Mouse (Mus musculus) limb, embryonic 12.5 days (tissue): Measurements from ENCODE around the gene Actr3b. TPM values are rescaled to one million over a fixed set of nuclear protein-coding genes. Genes with fewer than 3 reads are reported as not detected.

ENCODE experiments used
- ATAC-seq: fragments of 200-750 bp; cut with Nextera tagmentation; 2 replicates; pipeline ENCODE4 v1.8.0; 2017; ENCODE audit warnings: low read depth, moderate TSS enrichment; ENCODE audit not compliant: insufficient number of reproducible peaks, insufficient read depth, low FRiP score, low TSS enrichment
- H3K27ac ChIP-seq: fragments of 300-500 bp; sonication (generic); 2 replicates; pipeline ENCODE4 v1.5.1; 2016; ENCODE audit warnings: mild to moderate bottlenecking, moderate library complexity
- H3K27me3 ChIP-seq: fragments of 300-500 bp; sonication (generic); 2 replicates; pipeline ENCODE4 v1.6.1; 2016; ENCODE audit warnings: mild to moderate bottlenecking, moderate library complexity
- H3K36me3 ChIP-seq: fragments of 300-500 bp; sonication (generic); 2 replicates; pipeline ENCODE4 v1.6.1; 2016; ENCODE audit warnings: mild to moderate bottlenecking, moderate library complexity
- H3K4me1 ChIP-seq: fragments of 300-500 bp; sonication (generic); replicated peaks from 2 replicates; pipeline ENCODE4 v1.6.1; 2016
- H3K4me2 ChIP-seq: fragments of 300-500 bp; sonication (generic); 2 replicates; pipeline ENCODE4 v1.6.1; 2016; ENCODE audit warnings: mild to moderate bottlenecking, moderate library complexity
- H3K4me3 ChIP-seq: fragments of 300-500 bp; sonication (generic); replicated peaks from 2 replicates; pipeline ENCODE4 v1.5.1; 2016; ENCODE audit warnings: mild to moderate bottlenecking
- H3K9ac ChIP-seq: fragments of 300-500 bp; sonication (generic); replicated peaks from 2 replicates; pipeline ENCODE4 v1.6.1; 2016; ENCODE audit warnings: mild to moderate bottlenecking, moderate library complexity
- H3K9me3 ChIP-seq: fragments of 300-500 bp; sonication (generic); 2 replicates; pipeline ENCODE4 v1.6.1; 2016; ENCODE audit warnings: mild to moderate bottlenecking, moderate library complexity
- WGBS: fragments of 180-500 bp; shearing (Covaris S2); methylation state at CpG from one replicate; pipeline ENCODE4 v1.1.7; 2016; 5-methylcytosine and 5-hydroxymethylcytosine counted together
- polyA plus RNA-seq: library from polyadenylated mRNA; unstranded; fragments of >200 nt; fragmentation: Nextera tagmentation; extraction: Ambion mirVana; gene quantifications from 2 replicates; pipeline ENCODE4 v1.2.1, GENCODE M21; 2016

Gene Actr3b
- polyA plus RNA-seq, 1 experiment from 2014 or later = 3.6 TPM

DNA sequence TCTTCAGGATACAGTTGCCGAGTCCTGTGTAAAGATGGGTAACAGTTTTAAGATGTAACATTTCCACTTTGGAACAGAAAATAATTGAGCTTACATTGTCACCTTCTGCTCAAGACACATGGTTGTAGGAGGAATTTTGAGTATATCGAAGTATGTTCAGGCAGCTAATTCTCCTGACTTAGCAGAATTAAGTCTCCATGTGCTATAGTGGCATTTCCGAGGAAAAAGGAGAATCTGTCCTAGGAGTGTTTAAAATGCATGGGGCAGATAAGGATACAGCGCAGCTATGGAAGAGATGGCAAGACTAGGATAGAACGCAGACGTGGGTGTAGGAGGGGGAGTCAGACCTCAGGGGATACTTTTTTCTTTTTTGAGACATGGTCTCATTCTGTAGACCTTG lies 31.8 kb downstream of the Actr3b start:
- H3K27ac ChIP-seq = no peak overlapping the region
- no peaks in the 10 kb centered on the region for H3K9me3 ChIP-seq
- H3K4me2 ChIP-seq = no peak overlapping the region
- WGBS = 89% methylated on average over 6 of the region's 6 CpGs
- H3K9ac ChIP-seq = no peak overlapping the region
- no peaks in the 10 kb centered on the region for H3K4me1 ChIP-seq
- no peaks in the 10 kb centered on the region for H3K36me3 ChIP-seq
- H3K4me3 ChIP-seq = no peak overlapping the region
- no peak for ATAC-seq
- H3K27me3 ChIP-seq = no peaks in the 10 kb centered on the region

- H3K4me3 ChIP-seq = no peak overlapping the region
- H3K9ac ChIP-seq = no peak overlapping the region
- no peaks in the 10 kb centered on the region for H3K9me3 ChIP-seq
- no peaks in the 10 kb centered on the region for H3K4me1 ChIP-seq
- H3K4me2 ChIP-seq = no peak overlapping the region
- 89% methylated on average over 11 of the region's 11 CpGs for WGBS
- ATAC-seq = no peak
- no peaks in the 10 kb centered on the region; the same call in 1 of the 2 replicates for H3K27me3 ChIP-seq
- no peak overlapping the region for H3K27ac ChIP-seq
- H3K36me3 ChIP-seq = no peaks in the 10 kb centered on the region
These were observed 38.0 kb downstream of the Actr3b start for GRCm38 (mm10) chr5:25797776-25798175.

GRCm38 (mm10) chr5:25800929-25801328 lies 41.1 kb downstream of the Actr3b start:
- H3K4me2 ChIP-seq = no peak overlapping the region
- no peak for ATAC-seq
- no peaks in the 10 kb centered on the region for H3K4me1 ChIP-seq

DNA sequence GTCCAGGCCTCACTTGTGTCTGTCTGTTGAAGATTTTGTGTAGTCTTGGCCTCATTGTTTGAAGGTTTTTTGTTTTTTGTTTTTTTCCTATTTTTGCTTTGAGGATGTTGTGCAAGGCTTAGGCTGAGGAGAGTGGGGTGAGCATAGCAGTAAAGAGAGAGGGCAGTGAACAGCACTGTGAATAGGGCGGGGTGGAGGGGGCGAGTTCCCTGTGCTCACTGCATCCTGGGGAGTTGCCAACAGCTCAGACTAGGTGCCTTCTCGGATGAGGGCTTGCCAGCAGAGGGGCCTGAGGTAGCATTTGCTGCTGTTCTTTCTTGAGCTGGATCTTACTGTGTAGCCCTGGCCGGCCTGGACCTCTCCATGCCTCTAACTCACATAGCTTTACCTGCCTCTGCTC lies 41.9 kb downstream of the Actr3b start:
- no peak overlapping the region for H3K9ac ChIP-seq
- ATAC-seq = no peak
- H3K27me3 ChIP-seq = no peaks in the 10 kb centered on the region; the same call in 1 of the 2 replicates
- no peaks in the 10 kb centered on the region for H3K9me3 ChIP-seq
- no peaks in the 10 kb centered on the region for H3K36me3 ChIP-seq
- no peaks in the 10 kb centered on the region for H3K4me1 ChIP-seq
- H3K4me2 ChIP-seq = no peak overlapping the region
- WGBS = 71% methylated on average over 4 of the region's 4 CpGs
- no peak overlapping the region for H3K27ac ChIP-seq
- no peak overlapping the region for H3K4me3 ChIP-seq

More at GRCm38 (mm10) chr5:25800929-25801328, 41.1 kb downstream of the Actr3b start:
- H3K36me3 ChIP-seq = no peaks in the 10 kb centered on the region
- no peaks in the 10 kb centered on the region for H3K9me3 ChIP-seq
- H3K9ac ChIP-seq = no peak overlapping the region
- H3K4me3 ChIP-seq = no peak overlapping the region
- no peak overlapping the region for H3K27ac ChIP-seq
- 71% methylated on average over 6 of the region's 6 CpGs for WGBS
- no peaks in the 10 kb centered on the region; the same call in 1 of the 2 replicates for H3K27me3 ChIP-seq

DNA sequence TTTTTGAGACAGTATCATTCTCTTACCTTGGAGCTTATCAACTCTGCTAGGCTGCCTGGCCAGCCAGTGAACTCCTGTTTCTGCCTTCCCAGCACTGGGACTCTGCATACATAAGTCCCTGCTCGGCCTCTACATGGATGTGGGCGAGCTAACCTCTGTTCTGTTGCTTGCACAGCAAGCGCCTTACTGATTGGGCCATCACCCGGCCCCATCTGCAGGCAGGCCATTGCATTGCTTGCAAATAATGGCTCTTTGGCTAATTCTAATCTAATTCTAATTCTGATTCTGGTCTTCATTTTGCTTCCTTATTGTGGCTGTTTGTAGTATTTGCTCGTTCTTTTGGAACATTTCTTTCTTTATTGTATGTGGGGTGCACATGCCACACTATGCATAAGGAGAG lies 44.8 kb downstream of the Actr3b start:
- H3K27me3 ChIP-seq = no peaks in the 10 kb centered on the region; the same call in 1 of the 2 replicates
- H3K27ac ChIP-seq = no peak overlapping the region
- no peak for ATAC-seq
- no peaks in the 10 kb centered on the region for H3K36me3 ChIP-seq
- H3K4me2 ChIP-seq = no peak overlapping the region
- no peaks in the 10 kb centered on the region for H3K4me1 ChIP-seq
- WGBS = 77% methylated on average over 5 of the region's 5 CpGs
- no peak overlapping the region for H3K9ac ChIP-seq
- no peak overlapping the region for H3K4me3 ChIP-seq
- H3K9me3 ChIP-seq = no peaks in the 10 kb centered on the region

DNA sequence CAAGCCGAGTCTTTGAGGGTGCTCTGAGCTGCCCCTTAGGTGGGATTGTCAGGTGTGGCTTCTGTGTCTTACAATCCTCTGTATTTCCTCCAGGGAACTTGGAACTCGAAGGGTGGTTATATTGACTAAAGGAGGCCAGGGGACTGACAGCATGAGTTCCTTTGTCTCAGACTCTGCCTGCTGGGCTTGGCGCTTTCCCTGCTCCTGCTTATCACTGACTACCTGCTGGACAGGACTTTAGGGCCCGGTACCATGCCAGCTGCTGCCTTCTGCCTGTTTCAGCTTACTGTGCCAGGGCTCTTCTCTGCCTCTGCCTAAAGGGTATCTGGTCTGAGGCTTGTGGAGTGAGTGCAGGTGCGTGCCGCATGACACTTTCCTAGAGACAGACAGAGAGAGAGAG lies 53.1 kb downstream of the Actr3b start:
- no peaks in the 10 kb centered on the region for H3K36me3 ChIP-seq
- no peak overlapping the region for H3K4me3 ChIP-seq
- ATAC-seq = no peak
- no peak overlapping the region for H3K4me2 ChIP-seq
- WGBS = 69% methylated on average over 6 of the region's 6 CpGs
- no peaks in the 10 kb centered on the region for H3K27me3 ChIP-seq
- H3K27ac ChIP-seq = no peak overlapping the region
- H3K9ac ChIP-seq = no peak overlapping the region
- no peaks in the 10 kb centered on the region for H3K4me1 ChIP-seq
- no peaks in the 10 kb centered on the region for H3K9me3 ChIP-seq

DNA sequence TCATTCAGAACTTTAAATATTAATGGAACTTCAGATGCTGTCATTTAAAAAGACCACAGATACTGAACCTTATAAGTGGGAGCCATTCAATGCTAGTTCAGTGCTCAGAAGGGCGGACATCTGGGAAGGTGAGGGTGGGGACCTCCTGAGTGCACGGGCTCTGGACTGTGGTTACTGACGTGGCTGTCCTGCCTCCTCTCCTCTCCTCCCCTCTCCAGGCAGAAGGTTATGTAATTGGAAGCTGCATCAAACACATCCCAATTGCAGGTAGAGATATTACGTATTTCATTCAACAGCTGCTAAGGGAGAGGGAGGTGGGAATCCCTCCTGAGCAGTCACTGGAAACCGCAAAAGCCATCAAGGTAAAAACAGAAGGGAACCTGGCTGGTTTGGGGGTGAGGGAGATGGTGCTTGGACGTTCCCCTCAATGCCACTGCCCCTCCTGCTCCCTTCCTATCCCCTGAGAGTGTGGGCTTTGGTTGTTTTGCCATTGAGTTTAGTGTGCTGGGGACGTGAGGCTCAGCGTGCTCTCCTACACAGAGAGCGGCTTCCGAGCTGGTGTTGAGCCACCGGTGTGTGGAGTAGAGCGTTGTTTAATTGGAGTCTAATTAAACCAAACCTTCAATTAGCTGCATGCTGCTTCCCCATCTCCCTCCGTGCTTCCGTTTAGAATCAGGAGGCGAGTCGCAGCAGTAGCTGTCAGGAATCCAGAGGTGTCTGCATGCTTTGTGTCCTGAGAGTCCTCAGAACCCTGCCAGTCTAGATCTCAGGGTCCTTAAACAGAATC lies 69.7 kb downstream of the Actr3b start:
- no peak overlapping the region for H3K27ac ChIP-seq
- no peaks in the 10 kb centered on the region for H3K9me3 ChIP-seq
- H3K36me3 ChIP-seq = no peaks in the 10 kb centered on the region
- WGBS = 67% methylated on average over 16 of the region's 16 CpGs
- no peak overlapping the region for H3K4me3 ChIP-seq
- no peak overlapping the region for H3K4me2 ChIP-seq
- no peaks in the 10 kb centered on the region for H3K27me3 ChIP-seq
- H3K9ac ChIP-seq = no peak overlapping the region
- no peak for ATAC-seq
- no peaks in the 10 kb centered on the region for H3K4me1 ChIP-seq

GRCm38 (mm10) chr5:25830802-25831201 lies 71.0 kb downstream of the Actr3b start:
- WGBS = 85% methylated on average over 3 of the region's 3 CpGs

GRCm38 (mm10) chr5:25831624-25832023 lies 71.8 kb downstream of the Actr3b start:
- Histone ChIP-seq H3K27ac (no peak overlapping the region), H3K4me2 (no peak overlapping the region)
- ATAC-seq = no peak

More at GRCm38 (mm10) chr5:25830802-25831201, 71.0 kb downstream of the Actr3b start:
- no peaks in the 10 kb centered on the region for H3K36me3 ChIP-seq
- no peaks in the 10 kb centered on the region for H3K4me1 ChIP-seq
- no peak overlapping the region for H3K4me3 ChIP-seq
- H3K9ac ChIP-seq = no peak overlapping the region
- H3K27ac ChIP-seq = no peak overlapping the region
- H3K4me2 ChIP-seq = no peak overlapping the region
- no peak for ATAC-seq
- H3K9me3 ChIP-seq = no peaks in the 10 kb centered on the region
- H3K27me3 ChIP-seq = no peaks in the 10 kb centered on the region

GRCm38 (mm10) chr5:25839400-25839799 lies 79.6 kb downstream of the Actr3b start:
- WGBS = 32% methylated on average over 4 of the region's 4 CpGs
- Histone ChIP-seq H3K4me3 (no peak overlapping the region), H3K9me3 (no peaks in the 10 kb centered on the region), H3K27me3 (no peaks in the 10 kb centered on the region), H3K4me2 (no peak overlapping the region), H3K36me3 (no peaks in the 10 kb centered on the region), H3K27ac (no peak overlapping the region), H3K4me1 (no peaks in the 10 kb centered on the region), H3K9ac (no peak overlapping the region)
- ATAC-seq = no peak

More at GRCm38 (mm10) chr5:25831624-25832023, 71.8 kb downstream of the Actr3b start:
- Histone ChIP-seq H3K9ac (no peak overlapping the region), H3K36me3 (no peaks in the 10 kb centered on the region), H3K27me3 (no peaks in the 10 kb centered on the region), H3K9me3 (no peaks in the 10 kb centered on the region), H3K4me1 (no peaks in the 10 kb centered on the region), H3K4me3 (no peak overlapping the region)
- WGBS = 71% methylated on average over 5 of the region's 5 CpGs

DNA sequence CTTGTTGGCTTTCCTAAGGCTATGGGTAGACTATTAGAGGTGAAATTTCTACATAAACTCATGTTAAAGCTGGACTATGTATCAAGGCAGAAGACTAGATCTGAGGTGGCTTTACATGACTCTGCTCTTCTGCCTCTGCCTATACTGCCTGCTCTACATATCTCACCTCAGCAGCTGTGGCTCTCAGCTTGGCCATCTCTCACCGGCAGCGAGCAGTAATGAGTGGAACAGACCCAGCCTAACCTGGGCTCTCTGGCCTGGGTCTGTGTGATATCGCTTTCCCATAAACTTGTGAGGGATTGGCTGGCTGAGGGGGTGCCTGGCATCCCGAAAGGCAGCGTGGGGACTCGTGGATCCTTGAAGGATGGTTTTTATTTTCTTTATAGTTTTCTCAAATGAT lies 86.8 kb downstream of the Actr3b start:
- WGBS = 79% methylated on average over 6 of the region's 6 CpGs
- Histone ChIP-seq H3K36me3 (no peaks in the 10 kb centered on the region), H3K4me2 (no peak overlapping the region), H3K9ac (no peak overlapping the region), H3K4me1 (no peaks in the 10 kb centered on the region), H3K9me3 (no peaks in the 10 kb centered on the region), H3K4me3 (no peak overlapping the region), H3K27me3 (no peaks in the 10 kb centered on the region), H3K27ac (no peak overlapping the region)
- no peak for ATAC-seq

DNA sequence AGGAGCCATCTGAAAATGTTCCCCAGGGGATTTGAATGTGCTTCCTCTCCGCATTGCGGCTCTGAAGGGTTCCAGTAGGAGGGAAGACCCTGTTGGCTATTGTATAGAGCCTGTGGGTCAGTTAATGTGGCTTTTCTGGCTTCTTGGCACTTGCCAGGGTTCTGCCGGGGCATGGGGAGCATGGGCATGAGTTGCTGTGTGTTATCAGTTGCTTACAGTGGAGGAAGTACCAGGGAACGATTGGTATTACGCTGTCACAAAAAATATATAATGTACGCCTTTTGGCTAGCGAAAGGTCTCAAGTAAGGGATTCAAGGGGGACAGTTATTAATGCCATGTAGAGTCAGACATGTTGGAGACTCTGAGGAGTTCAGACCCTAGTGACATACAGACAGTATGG lies 87.4 kb downstream of the Actr3b start:
- Histone ChIP-seq H3K27ac (no peak overlapping the region), H3K9ac (no peak overlapping the region), H3K27me3 (no peaks in the 10 kb centered on the region), H3K36me3 (no peaks in the 10 kb centered on the region), H3K9me3 (no peaks in the 10 kb centered on the region), H3K4me1 (no peaks in the 10 kb centered on the region), H3K4me2 (no peak overlapping the region), H3K4me3 (no peak overlapping the region)
- WGBS = 87% methylated on average over 7 of the region's 7 CpGs
- no peak for ATAC-seq
